Comparison of ENCODE assay signal across 15 mouse cellular contexts in the genomic region with DNA sequence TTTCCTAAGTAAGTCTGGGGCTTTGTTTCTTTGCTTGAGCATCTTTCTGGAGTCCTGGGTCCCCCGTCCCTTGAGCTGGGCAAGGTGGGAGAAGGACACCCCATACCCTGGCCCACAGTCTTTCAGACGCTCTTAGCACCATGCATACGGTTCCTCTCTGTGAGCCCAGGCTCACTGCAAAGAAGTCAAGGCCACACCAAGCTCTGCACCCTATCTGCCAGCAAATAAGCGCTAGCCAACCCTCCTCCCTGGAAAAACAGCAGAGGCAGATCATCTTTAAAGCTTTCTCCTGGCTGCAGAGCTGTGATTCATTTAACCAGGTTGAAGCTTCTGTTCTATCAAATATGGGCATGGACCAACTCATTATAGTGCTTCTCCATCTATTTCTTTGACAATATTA.
"Had no signal": no experiment of that assay in that cellular context is flagged by ENCODE, and none has a peak within 500 bp of the region (broad histone marks: within the 10 kb centered on the region; RNA-seq: fewer than 3 reads in every experiment).

No protein-coding gene starts in this region.

- H3K9ac ChIP-seq: liver, embryonic 13.5 days had no signal

- DNase-seq: kidney, postnatal 25 days; layer of hippocampus, adult 9-11 months; liver, embryonic 13.5 days; lung, adult 2 months; lung, postnatal 14 days; midbrain, embryonic 14.5 days; right cerebral cortex, adult 18-20 months; right cerebral cortex, postnatal 14 days; right cerebral cortex, postnatal 4 days; thymus, adult 18-20 months; thymus, postnatal 14 days; thymus, postnatal 4 days had no signal

- H3K36me3 ChIP-seq: liver, embryonic 13.5 days had no signal

- H3K9me3 ChIP-seq: liver, embryonic 13.5 days had no signal

- H3K4me3 ChIP-seq: layer of hippocampus, adult 2 months; liver, embryonic 13.5 days had no signal

- H3K27ac ChIP-seq: kidney, postnatal 0 days; layer of hippocampus, adult 2 months; liver, embryonic 13.5 days had no signal

- H3K4me2 ChIP-seq: liver, embryonic 13.5 days; midbrain, embryonic 11.5 days had no signal
